Mouse (Mus musculus): ENCODE measurements around the gene Scaf4.

Gene Scaf4

GRCm38 (mm10) chr16:90178404-90178803 is 105.9 kb downstream of the Scaf4 start:
- in situ Hi-C loops (cut with MboI; ENCODE audit: unreplicated experiment in 2 of 2): loop anchor here in 1 of 2 experiments (25.0 kb wide), 1 partner anchor 1341 kb away; the partner anchor contains the start of gene Krtap14

GRCm38 (mm10) chr16:90177425-90177824 is 106.9 kb downstream of the Scaf4 start:
- in situ Hi-C loops (cut with MboI; ENCODE audit: unreplicated experiment in 2 of 2): loop anchor here in 1 of 2 experiments (25.0 kb wide), 1 partner anchor 1340 kb away; the partner anchor contains the start of gene Krtap14

GRCm38 (mm10) chr16:90176472-90176871 is 107.8 kb downstream of the Scaf4 start:
- in situ Hi-C loops (cut with MboI; ENCODE audit: unreplicated experiment in 2 of 2): loop anchor here in 1 of 2 experiments (25.0 kb wide), 1 partner anchor 1339 kb away; the partner anchor contains the start of gene Krtap14
